ENCODE assay signal across 21 mouse cellular contexts in genomic region chr5:105666930-105667329, GRCm38 (mm10).
"Had no signal": no experiment of that assay in that cellular context is flagged by ENCODE, and none has a peak within 500 bp of the region (broad histone marks: within the 10 kb centered on the region; RNA-seq: fewer than 3 reads in every experiment).

No protein-coding gene starts in this region.

- H3K9ac ChIP-seq: limb, embryonic 15.5 days; liver, embryonic 12.5 days; liver, embryonic 14.5 days; lung, embryonic 14.5 days; midbrain, embryonic 12.5 days; neural tube, embryonic 13.5 days; neural tube, embryonic 15.5 days had no signal

- H3K9me3 ChIP-seq: limb, embryonic 15.5 days; liver, embryonic 12.5 days; midbrain, embryonic 10.5 days; midbrain, embryonic 12.5 days; neural tube, embryonic 13.5 days; neural tube, embryonic 15.5 days had no signal

- H3K4me1 ChIP-seq: limb, embryonic 15.5 days; liver, embryonic 12.5 days; midbrain, embryonic 10.5 days; midbrain, embryonic 12.5 days; neural tube, embryonic 13.5 days; neural tube, embryonic 15.5 days had no signal

- H3K27ac ChIP-seq: limb, embryonic 15.5 days; liver, embryonic 12.5 days; liver, embryonic 14.5 days; macrophage; midbrain, embryonic 10.5 days; midbrain, embryonic 12.5 days; neural tube, embryonic 13.5 days; neural tube, embryonic 15.5 days had no signal

- H3K36me3 ChIP-seq: limb, embryonic 15.5 days; liver, embryonic 12.5 days; midbrain, embryonic 10.5 days; midbrain, embryonic 12.5 days; neural tube, embryonic 13.5 days; neural tube, embryonic 15.5 days had no signal

- DNase-seq: lung, embryonic 14.5 days; midbrain, embryonic 14.5 days; retina, postnatal 1 day; right cerebral cortex, adult 18-20 months; right cerebral cortex, postnatal 25 days; right cerebral cortex, postnatal 4 days; spleen, adult 18-20 months; thymus, adult 18-20 months; thymus, postnatal 14 days; thymus, postnatal 36 days had no signal

- ATAC-seq: liver, embryonic 12.5 days; midbrain, embryonic 16.5 days had no signal

- H3K27me3 ChIP-seq: limb, embryonic 15.5 days; midbrain, embryonic 12.5 days; neural tube, embryonic 13.5 days; neural tube, embryonic 15.5 days had no signal

- H3K4me3 ChIP-seq: limb, embryonic 15.5 days; liver, embryonic 12.5 days; megakaryocyte, embryonic 14.5 days; midbrain, embryonic 10.5 days; midbrain, embryonic 12.5 days; myocyte; neural tube, embryonic 13.5 days; neural tube, embryonic 15.5 days had no signal

- H3K4me2 ChIP-seq: limb, embryonic 15.5 days; liver, embryonic 12.5 days; lung, embryonic 14.5 days; midbrain, embryonic 12.5 days; neural tube, embryonic 13.5 days; neural tube, embryonic 15.5 days had no signal
